Mouse (Mus musculus) limb, embryonic 14.5 days (tissue): ENCODE measurements around the gene Enah. TPM values are rescaled to one million over a fixed set of nuclear protein-coding genes. Genes with fewer than 3 reads are reported as not detected.
A peak's percentile ranks its signal among the peaks of the same experiment; 100 is the strongest.

Experiments used
- ATAC-seq: fragments of 200-750 bp; cut with Nextera tagmentation; 2 replicates; pipeline ENCODE4 v1.8.0; 2017; ENCODE audit warnings: low read depth, moderate number of reproducible peaks, moderate TSS enrichment; ENCODE audit not compliant: low FRiP score
- DNase-seq: peaks from one replicate; pipeline ENCODE4 v3.0.0-alpha.2; 2015; ENCODE audit warnings: low spot score
- H3K27ac ChIP-seq: fragments of 300-500 bp; sonication (generic); replicated peaks from 2 replicates; pipeline ENCODE4 v1.5.1; 2014; ENCODE audit warnings: low read depth, mild to moderate bottlenecking, low read length, moderate library complexity, mixed read lengths
- H3K27me3 ChIP-seq: fragments of 300-500 bp; sonication (generic); 2 replicates; pipeline ENCODE4 v1.6.1; 2014; ENCODE audit warnings: low read length, mixed read lengths; ENCODE audit not compliant: control insufficient read depth, insufficient read depth
- H3K36me3 ChIP-seq: fragments of 300-500 bp; sonication (generic); 2 replicates; pipeline ENCODE4 v1.6.1; 2014; ENCODE audit warnings: mild to moderate bottlenecking, low read length, moderate library complexity, mixed read lengths; ENCODE audit not compliant: control insufficient read depth, insufficient read depth
- H3K4me1 ChIP-seq: fragments of 300-500 bp; sonication (generic); 2 replicates; pipeline ENCODE4 v1.6.1; 2014; ENCODE audit warnings: antibody characterized with exemption, low read length, mixed read lengths; ENCODE audit not compliant: control insufficient read depth, insufficient read depth
- H3K4me2 ChIP-seq: fragments of 300-500 bp; sonication (generic); replicated peaks from 2 replicates; pipeline ENCODE4 v1.6.1; 2014; ENCODE audit warnings: low read depth, mild to moderate bottlenecking, low read length, moderate library complexity; ENCODE audit not compliant: severe bottlenecking
- H3K4me3 ChIP-seq: fragments of 300-500 bp; sonication (generic); replicated peaks from 2 replicates; pipeline ENCODE4 v1.5.1; 2014; ENCODE audit warnings: low read length
- H3K9ac ChIP-seq: fragments of 300-500 bp; sonication (generic); 2 replicates; pipeline ENCODE4 v1.6.1; 2014; ENCODE audit warnings: mild to moderate bottlenecking, low read depth, low read length, moderate library complexity; ENCODE audit not compliant: severe bottlenecking
- H3K9me3 ChIP-seq: fragments of 300-500 bp; sonication (generic); 2 replicates; pipeline ENCODE4 v1.6.1; 2016; ENCODE audit warnings: low read length; ENCODE audit not compliant: control insufficient read depth
- POLR2A ChIP-seq: fragments of 200-500 bp; IDR thresholded peaks from 2 replicates; pipeline ENCODE4 v1.8.0; 2012; ENCODE audit warnings: inconsistent platforms, mild to moderate bottlenecking, moderate library complexity, borderline replicate concordance; ENCODE audit not compliant: insufficient read depth, insufficient read length; ENCODE audit errors: extremely low read depth
- WGBS: fragments of 180-500 bp; shearing (Covaris S2); extraction: QIAGEN DNeasy Blood & Tissue Kit; methylation state at CpG from one replicate; pipeline ENCODE4 v1.1.7; 2014; 5-methylcytosine and 5-hydroxymethylcytosine counted together
- polyA plus RNA-seq, 2 experiments: library from polyadenylated mRNA; depleted of rRNA in 1 of 2; stranded (reverse) in 1 of 2; unstranded in 1 of 2; fragments of >200 nt; fragmentation: Nextera tagmentation in 1 of 2; extraction: Ambion mirVana in 1 of 2; gene quantifications; 2 replicates each; pipeline versions ENCODE4 v1.2.1 to v1.2.3; 2012 to 2014

Gene Enah
- polyA plus RNA-seq, 2 experiments: 29.3 to 89.2 TPM

DNA sequence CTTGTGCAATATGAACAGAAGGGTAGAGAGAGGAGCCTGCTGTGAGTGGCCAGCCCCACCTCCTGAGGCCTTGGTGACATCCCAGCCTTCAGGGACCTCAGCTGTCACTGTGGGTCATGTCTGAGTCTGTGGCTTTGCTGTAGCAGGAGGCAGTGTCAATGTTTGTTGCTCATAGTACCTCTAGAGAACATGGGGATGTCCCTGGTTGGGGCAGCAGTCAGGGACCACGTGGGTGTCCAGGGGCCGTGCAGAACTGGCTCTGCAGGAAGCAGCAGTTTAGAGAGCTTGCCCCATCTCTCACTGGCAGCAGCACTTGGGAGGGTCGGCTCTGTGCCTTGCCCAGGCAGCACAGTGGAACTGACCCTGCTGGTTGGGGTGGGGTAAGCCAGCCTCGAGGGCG, 142.7 kb downstream of the Enah start:
- ATAC-seq (no peak), DNase-seq (no peak)
- no peaks in the 10 kb centered on the region for H3K9me3 ChIP-seq
- no peak for TF ChIP-seq POLR2A
- H3K9ac ChIP-seq: 0 out of 2 replicates have a peak overlapping the region, but pooled peaks have one; percentile 16
- no peaks in the 10 kb centered on the region for H3K36me3 ChIP-seq
- 0 out of 2 replicates have a peak, but pooled peaks cover 2% of the 10 kb centered on the region for H3K4me1 ChIP-seq
- no peak overlapping the region for H3K4me2 ChIP-seq
- H3K4me3 ChIP-seq: no peak overlapping the region
- H3K27ac ChIP-seq: no peak overlapping the region
- 46% methylated on average over 5 of the region's 5 CpGs for WGBS
- H3K27me3 ChIP-seq: no peaks in the 10 kb centered on the region

DNA sequence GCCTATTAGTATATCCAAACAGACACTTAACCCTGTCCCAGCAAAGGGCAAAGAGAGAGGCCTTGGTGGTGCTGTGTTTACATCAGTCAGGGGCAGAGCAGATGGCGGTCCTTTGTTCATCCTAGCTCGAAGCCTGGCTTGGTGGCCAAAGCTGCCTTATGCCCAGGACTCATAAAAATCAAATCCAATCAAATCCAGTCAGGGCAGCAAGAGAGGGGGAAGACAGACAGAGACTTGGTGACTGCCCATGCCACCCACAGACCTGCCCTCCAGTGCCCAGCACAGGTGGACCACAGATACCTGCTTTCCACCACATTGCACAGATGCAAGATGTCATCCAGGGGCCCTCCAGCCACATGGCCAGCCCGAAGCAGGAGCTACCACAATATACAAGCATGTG, 143.1 kb downstream of the Enah start:
- no peak for ATAC-seq
- Histone ChIP-seq H3K4me1 (0 out of 2 replicates have a peak, but pooled peaks cover 2% of the 10 kb centered on the region), H3K9me3 (no peaks in the 10 kb centered on the region), H3K4me3 (no peak overlapping the region), H3K9ac (no peak overlapping the region), H3K36me3 (no peaks in the 10 kb centered on the region), H3K4me2 (no peak overlapping the region), H3K27me3 (no peaks in the 10 kb centered on the region), H3K27ac (no peak overlapping the region)
- DNase-seq: no peak
- no peak for TF ChIP-seq POLR2A
- WGBS: 62% methylated on average over 3 of the region's 3 CpGs

- TF ChIP-seq POLR2A: no peak
- no peaks in the 10 kb centered on the region for H3K4me1 ChIP-seq
- ATAC-seq (no peak), DNase-seq (no peak)
- no peaks in the 10 kb centered on the region for H3K9me3 ChIP-seq
- H3K27ac ChIP-seq: no peak overlapping the region
- no peaks in the 10 kb centered on the region for H3K27me3 ChIP-seq
- no peak overlapping the region for H3K4me3 ChIP-seq
- no peak overlapping the region for H3K4me2 ChIP-seq
- no peaks in the 10 kb centered on the region for H3K36me3 ChIP-seq
- no peak overlapping the region for H3K9ac ChIP-seq
- WGBS: 79% methylated on average over 9 of the region's 9 CpGs
Measured at GRCm38 (mm10) chr1:181873086-181873920, 146.5 kb downstream of the Enah start.

- Histone ChIP-seq H3K36me3 (no peaks in the 10 kb centered on the region), H3K4me1 (no peaks in the 10 kb centered on the region), H3K4me3 (no peak overlapping the region), H3K9me3 (no peaks in the 10 kb centered on the region), H3K9ac (no peak overlapping the region), H3K4me2 (no peak overlapping the region), H3K27me3 (no peaks in the 10 kb centered on the region), H3K27ac (no peak overlapping the region)
- no peak for DNase-seq
- no peak for ATAC-seq
- no peak for TF ChIP-seq POLR2A
- 70% methylated on average over 3 of the region's 3 CpGs for WGBS
Measured at GRCm38 (mm10) chr1:181872639-181873038, 147.2 kb downstream of the Enah start.

DNA sequence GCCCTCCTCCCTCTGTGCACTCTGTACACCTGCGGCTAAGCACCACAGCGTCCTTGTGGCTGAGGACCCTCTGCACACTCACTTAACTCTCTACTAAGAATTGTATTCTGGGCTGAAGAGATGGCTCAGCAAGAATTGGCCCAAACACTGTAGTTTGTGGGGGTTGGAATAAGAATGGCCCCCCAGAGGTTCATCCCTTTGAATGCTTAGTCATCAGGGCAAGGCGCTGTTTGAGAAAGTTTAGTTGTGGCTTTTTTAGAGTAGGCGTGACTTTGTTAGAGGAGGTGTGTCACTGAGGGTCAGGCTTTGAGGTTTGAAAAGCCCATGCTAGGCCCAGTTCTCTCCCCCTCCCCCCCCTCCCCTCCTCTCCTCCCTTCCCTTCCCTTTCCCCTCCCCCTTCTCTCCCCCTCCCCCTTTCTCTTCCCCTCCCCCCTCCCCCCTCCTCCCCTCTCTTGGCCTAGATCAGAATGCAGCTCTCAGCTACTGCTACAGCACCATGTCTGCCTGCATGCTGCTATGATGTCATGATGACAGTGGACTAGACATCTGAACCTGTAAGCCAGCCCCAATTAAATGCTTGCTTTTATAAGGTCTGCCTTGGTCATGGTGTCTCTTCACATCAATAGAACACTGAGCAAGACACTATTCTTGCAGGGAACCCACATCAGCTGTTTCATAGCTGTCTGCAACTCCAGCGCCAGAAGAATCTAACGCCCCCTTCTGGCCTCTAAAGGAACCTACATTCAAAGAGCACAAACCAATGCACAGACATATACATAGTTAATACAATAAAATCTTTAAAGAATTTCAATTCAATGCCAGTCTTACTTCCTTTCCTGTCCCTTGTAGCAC, 153.1 kb downstream of the Enah start:
- 83% methylated on average over 6 of the region's 6 CpGs for WGBS
- DNase-seq (no peak), ATAC-seq (no peak)
- Histone ChIP-seq H3K4me2 (no peak overlapping the region), H3K4me3 (no peak overlapping the region), H3K27ac (no peak overlapping the region), H3K9ac (no peak overlapping the region), H3K27me3 (no peaks in the 10 kb centered on the region), H3K4me1 (peaks cover 5% of the 10 kb centered on the region; the same call in 1 of the 2 replicates), H3K9me3 (no peaks in the 10 kb centered on the region), H3K36me3 (no peaks in the 10 kb centered on the region)
- no peak for TF ChIP-seq POLR2A
